Mouse (Mus musculus): ENCODE results near the gene Rsph9.
A peak's percentile ranks its signal among the peaks of the same experiment; 100 is the strongest.

Gene Rsph9

GRCm38 (mm10) chr17:46143578-46144423 is at the start of gene Rsph9:
Rsph9 (minus strand) TSS chr17:46144216.
- DNase-seq = peak; percentile 90

- DNase-seq = no peak
Measured at GRCm38 (mm10) chr17:46188829-46189228, 44.8 kb upstream of the Rsph9 start.

- DNase-seq = no peak
Measured at GRCm38 (mm10) chr17:46182273-46182672, 38.3 kb upstream of the Rsph9 start.

- peak; percentile 58 for DNase-seq
Measured at GRCm38 (mm10) chr17:46170538-46170937, 26.5 kb upstream of the Rsph9 start.

GRCm38 (mm10) chr17:46168768-46169167 is 24.8 kb upstream of the Rsph9 start:
- no peak for DNase-seq

- DNase-seq = no peak
Measured at GRCm38 (mm10) chr17:46168318-46168717, 24.3 kb upstream of the Rsph9 start.

- no peak for DNase-seq
Measured at GRCm38 (mm10) chr17:46167014-46167413, 23.0 kb upstream of the Rsph9 start.

- no peak for DNase-seq
Measured at GRCm38 (mm10) chr17:46166270-46166669, 22.3 kb upstream of the Rsph9 start.

- no peak for DNase-seq
Measured at GRCm38 (mm10) chr17:46165460-46165859, 21.4 kb upstream of the Rsph9 start.

GRCm38 (mm10) chr17:46164791-46165190 is 20.8 kb upstream of the Rsph9 start:
- DNase-seq = no peak

- DNase-seq = no peak
Measured at GRCm38 (mm10) chr17:46164301-46164700, 20.3 kb upstream of the Rsph9 start.

- DNase-seq = no peak
Measured at GRCm38 (mm10) chr17:46162951-46163421, 19.0 kb upstream of the Rsph9 start.

- no peak for DNase-seq
Measured at GRCm38 (mm10) chr17:46162551-46162950, 18.5 kb upstream of the Rsph9 start.

GRCm38 (mm10) chr17:46161710-46162109 is 17.7 kb upstream of the Rsph9 start:
- no peak for DNase-seq

- peak; percentile 65 for DNase-seq
Measured at GRCm38 (mm10) chr17:46161179-46161578, 17.2 kb upstream of the Rsph9 start.

GRCm38 (mm10) chr17:46160686-46161085 is 16.7 kb upstream of the Rsph9 start, which contains the start of gene Gtpbp2:
Gtpbp2 (plus strand) TSS chr17:46161032.
- peak; percentile 100 for DNase-seq

GRCm38 (mm10) chr17:46160090-46160662 is 16.2 kb upstream of the Rsph9 start:
- peak; percentile 93 for DNase-seq

- no peak for DNase-seq
Measured at GRCm38 (mm10) chr17:46159236-46159635, 15.2 kb upstream of the Rsph9 start.

- no peak for DNase-seq
Measured at GRCm38 (mm10) chr17:46157131-46157530, 13.1 kb upstream of the Rsph9 start.

GRCm38 (mm10) chr17:46156680-46157079 is 12.7 kb upstream of the Rsph9 start:
- DNase-seq = no peak

GRCm38 (mm10) chr17:46154336-46154735 is 10.3 kb upstream of the Rsph9 start:
- DNase-seq = no peak

GRCm38 (mm10) chr17:46152847-46153782 is 9.1 kb upstream of the Rsph9 start, which contains the start of gene Mad2l1bp:
Mad2l1bp (minus strand) TSS chr17:46153553.
- peak; percentile 96 for DNase-seq

- DNase-seq = no peak
Measured at GRCm38 (mm10) chr17:46139872-46140271, 4.1 kb downstream of the Rsph9 start.

All from embryo, embryonic 11 days (tissue).